Mouse (Mus musculus) thymus, adult 2 months (tissue): ENCODE measurements around the gene Mnx1. TPM values are rescaled to one million over a fixed set of nuclear protein-coding genes. Genes with fewer than 3 reads are reported as not detected.
A peak's percentile ranks its signal among the peaks of the same experiment; 100 is the strongest.

Experiments used
- DNase-seq: peaks from one replicate; pipeline ENCODE4 v3.0.0; 2021
- H3K27ac ChIP-seq: fragments of 200-500 bp; 2 replicates; pipeline ENCODE4 v1.5.1; 2012; ENCODE audit warnings: low read length, control low read depth; ENCODE audit not compliant: control insufficient read depth, insufficient read depth
- H3K27me3 ChIP-seq: fragments of 200-500 bp; 2 replicates; pipeline ENCODE4 v1.6.1; 2012; ENCODE audit warnings: mild to moderate bottlenecking, low read length, moderate library complexity, mixed read lengths; ENCODE audit not compliant: control insufficient read depth, insufficient read depth
- H3K36me3 ChIP-seq: fragments of 200-500 bp; 2 replicates; pipeline ENCODE4 v1.6.1; 2012; ENCODE audit warnings: mild to moderate bottlenecking, low read length, moderate library complexity; ENCODE audit not compliant: control insufficient read depth, insufficient read depth
- H3K4me1 ChIP-seq: fragments of 200-500 bp; replicated peaks from 2 replicates; pipeline ENCODE4 v1.6.1; 2012; ENCODE audit warnings: low read length; ENCODE audit not compliant: control insufficient read depth, insufficient read depth
- H3K4me3 ChIP-seq: fragments of 200-500 bp; 2 replicates; pipeline ENCODE4 v1.5.1; 2012; ENCODE audit warnings: mild to moderate bottlenecking, low read length, control low read depth, moderate library complexity; ENCODE audit not compliant: control insufficient read depth, insufficient read depth
- CTCF ChIP-seq: fragments of 200-500 bp; IDR thresholded peaks from 2 replicates; pipeline ENCODE4 v1.5.1; 2012; ENCODE audit warnings: mild to moderate bottlenecking, control low read depth, low read length, moderate library complexity, borderline replicate concordance; ENCODE audit not compliant: control insufficient read depth, poor library complexity, insufficient read depth; ENCODE audit errors: extremely low read depth
- POLR2A ChIP-seq: fragments of 200-500 bp; IDR thresholded peaks from 2 replicates; pipeline ENCODE4 v1.6.1; 2012; ENCODE audit warnings: mild to moderate bottlenecking, low read length, control low read depth, moderate library complexity; ENCODE audit not compliant: control insufficient read depth, poor library complexity, insufficient read depth; ENCODE audit errors: extremely low read depth
- WGBS: fragments of 180-500 bp; shearing (Covaris S2); methylation state at CpG from one replicate; pipeline ENCODE4 v1.1.7; 2018; 5-methylcytosine and 5-hydroxymethylcytosine counted together
- polyA plus RNA-seq: library from polyadenylated mRNA; depleted of rRNA; stranded (reverse); fragments of >200 nt; gene quantifications from 2 replicates; pipeline ENCODE4 v1.2.3, GENCODE M21; 2012

The Mnx1 gene
- polyA plus RNA-seq, 1 experiment: 0.08 TPM

GRCm38 (mm10) chr5:29470271-29470670 is 8.0 kb downstream of the Mnx1 start:
- TF ChIP-seq POLR2A (no peak), CTCF (no peak)
- peaks cover 28% of the 10 kb centered on the region for H3K27me3 ChIP-seq
- WGBS: 26% methylated on average over 5 of the region's 5 CpGs

GRCm38 (mm10) chr5:29469501-29469900 is 8.8 kb downstream of the Mnx1 start:
- peaks cover 5% of the 10 kb centered on the region; the same call in 1 of the 2 replicates for H3K4me1 ChIP-seq
- no peak overlapping the region for H3K27ac ChIP-seq
- 26% methylated on average over 4 of the region's 4 CpGs for WGBS
- H3K4me3 ChIP-seq: no peak overlapping the region
- no peak for TF ChIP-seq POLR2A
- TF ChIP-seq CTCF: no peak
- no peak for DNase-seq
- no peaks in the 10 kb centered on the region for H3K36me3 ChIP-seq
- peaks cover 25% of the 10 kb centered on the region for H3K27me3 ChIP-seq

More at GRCm38 (mm10) chr5:29470271-29470670, 8.0 kb downstream of the Mnx1 start:
- Histone ChIP-seq H3K36me3 (no peaks in the 10 kb centered on the region), H3K4me1 (peaks cover 5% of the 10 kb centered on the region; the same call in 1 of the 2 replicates), H3K4me3 (no peak overlapping the region), H3K27ac (no peak overlapping the region)
- DNase-seq: no peak

GRCm38 (mm10) chr5:29468351-29469065 is 9.8 kb downstream of the Mnx1 start:
- H3K4me3 ChIP-seq: peak overlapping the region; percentile 18
- peaks cover 17% of the 10 kb centered on the region for H3K27me3 ChIP-seq
- no peak for TF ChIP-seq POLR2A
- no peak for TF ChIP-seq CTCF
- H3K27ac ChIP-seq: no peak overlapping the region
- 4% methylated on average over 17 of the region's 17 CpGs for WGBS
- H3K4me1 ChIP-seq: peaks cover 5% of the 10 kb centered on the region; the same call in 1 of the 2 replicates
- H3K36me3 ChIP-seq: no peaks in the 10 kb centered on the region
- no peak for DNase-seq

- no peak for TF ChIP-seq POLR2A
- TF ChIP-seq CTCF: no peak
- Histone ChIP-seq H3K4me1 (peaks cover 5% of the 10 kb centered on the region; the same call in 1 of the 2 replicates), H3K4me3 (peak overlapping the region; percentile 18), H3K27ac (no peak overlapping the region), H3K27me3 (peaks cover 12% of the 10 kb centered on the region), H3K36me3 (no peaks in the 10 kb centered on the region)
- peak; percentile 9 for DNase-seq
- WGBS: 9% methylated on average over 67 of the region's 67 CpGs
These were observed 10.6 kb downstream of the Mnx1 start for GRCm38 (mm10) chr5:29467489-29468350.

GRCm38 (mm10) chr5:29462943-29463686 is 15.2 kb downstream of the Mnx1 start:
- H3K4me1 ChIP-seq: peaks cover 3% of the 10 kb centered on the region; the same call in 1 of the 2 replicates
- TF ChIP-seq CTCF (no peak), POLR2A (no peak)
- no peak overlapping the region for H3K4me3 ChIP-seq
- 87% methylated on average over 9 of the region's 9 CpGs for WGBS
- no peak overlapping the region for H3K27ac ChIP-seq
- no peak for DNase-seq
- H3K36me3 ChIP-seq: no peaks in the 10 kb centered on the region
- no peaks in the 10 kb centered on the region; the same call in 1 of the 2 replicates for H3K27me3 ChIP-seq

- peaks cover 8% of the 10 kb centered on the region for H3K36me3 ChIP-seq
- WGBS: 93% methylated on average over 5 of the region's 5 CpGs
- no peak overlapping the region for H3K4me3 ChIP-seq
- no peaks in the 10 kb centered on the region for H3K4me1 ChIP-seq
- H3K27me3 ChIP-seq: no peaks in the 10 kb centered on the region
- no peak for DNase-seq
- H3K27ac ChIP-seq: no peak overlapping the region
- TF ChIP-seq CTCF (no peak), POLR2A (no peak)
These were observed 21.2 kb downstream of the Mnx1 start for GRCm38 (mm10) chr5:29456895-29457656.
